ENCODE assay signal across 20 mouse cellular contexts in genomic region chr4:126486217-126486616, GRCm38 (mm10).
"Had no signal": no experiment of that assay in that cellular context is flagged by ENCODE, and none has a peak within 500 bp of the region (broad histone marks: within the 10 kb centered on the region; RNA-seq: fewer than 3 reads in every experiment).

No protein-coding gene starts in this region.

- ATAC-seq: liver, postnatal 0 days; lung, postnatal 0 days; midbrain, embryonic 15.5 days had no signal

- H3K4me1 ChIP-seq: limb, embryonic 12.5 days; limb, embryonic 15.5 days; midbrain, embryonic 12.5 days; midbrain, embryonic 15.5 days; neural tube, embryonic 12.5 days; neural tube, embryonic 15.5 days had no signal

- H3K4me3 ChIP-seq: limb, embryonic 12.5 days; limb, embryonic 15.5 days; midbrain, embryonic 12.5 days; midbrain, embryonic 15.5 days; neural tube, embryonic 12.5 days; neural tube, embryonic 15.5 days had no signal

- DNase-seq: kidney, adult 11 months; kidney, adult 9 months; kidney, postnatal 36 days; left cerebral cortex, postnatal 4 days; liver, postnatal 0 days; lung, embryonic 14.5 days; right cerebral cortex, adult 18-20 months; right cerebral cortex, postnatal 14 days; right cerebral cortex, postnatal 4 days; thymus, adult 18-20 months; thymus, postnatal 36 days had no signal

- H3K27ac ChIP-seq: limb, embryonic 12.5 days; limb, embryonic 15.5 days; liver, embryonic 14.5 days; macrophage; midbrain, embryonic 12.5 days; midbrain, embryonic 15.5 days; neural tube, embryonic 12.5 days; neural tube, embryonic 15.5 days had no signal
